Mouse (Mus musculus): ENCODE measurements around the gene Gm17581.

DNA sequence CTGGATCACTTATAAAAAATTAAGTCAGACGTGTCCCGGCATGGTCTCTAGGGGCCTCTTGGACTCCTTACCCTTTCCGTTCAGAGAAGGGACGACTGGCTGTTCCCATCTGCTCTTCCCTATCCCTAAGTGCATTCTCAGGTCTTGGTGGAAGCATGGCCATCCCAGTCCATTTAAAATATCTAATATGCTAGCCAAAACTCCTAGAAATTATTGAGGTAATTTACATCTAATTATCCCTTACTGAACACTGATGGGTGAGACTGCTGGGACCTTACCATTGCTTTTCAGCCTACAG lies 42.0 kb upstream of the Gm17581 start:
- TF ChIP-seq CTCF (IDR thresholded peaks at IDR 0.05; ENCODE audit: insufficient read depth, low read length): no peak
- TF ChIP-seq POLR2A (IDR thresholded peaks at IDR 0.05; ENCODE audit: borderline replicate concordance, extremely low read depth, low read depth, low read length): no peak
